Mouse (Mus musculus): ENCODE results near the gene Fmo4.
"Not testable (repeated sequence)": the region's sequence is repeated elsewhere in the genome, so short reads cannot be mapped to it uniquely, and the experiment has no call there.

Gene Fmo4

DNA sequence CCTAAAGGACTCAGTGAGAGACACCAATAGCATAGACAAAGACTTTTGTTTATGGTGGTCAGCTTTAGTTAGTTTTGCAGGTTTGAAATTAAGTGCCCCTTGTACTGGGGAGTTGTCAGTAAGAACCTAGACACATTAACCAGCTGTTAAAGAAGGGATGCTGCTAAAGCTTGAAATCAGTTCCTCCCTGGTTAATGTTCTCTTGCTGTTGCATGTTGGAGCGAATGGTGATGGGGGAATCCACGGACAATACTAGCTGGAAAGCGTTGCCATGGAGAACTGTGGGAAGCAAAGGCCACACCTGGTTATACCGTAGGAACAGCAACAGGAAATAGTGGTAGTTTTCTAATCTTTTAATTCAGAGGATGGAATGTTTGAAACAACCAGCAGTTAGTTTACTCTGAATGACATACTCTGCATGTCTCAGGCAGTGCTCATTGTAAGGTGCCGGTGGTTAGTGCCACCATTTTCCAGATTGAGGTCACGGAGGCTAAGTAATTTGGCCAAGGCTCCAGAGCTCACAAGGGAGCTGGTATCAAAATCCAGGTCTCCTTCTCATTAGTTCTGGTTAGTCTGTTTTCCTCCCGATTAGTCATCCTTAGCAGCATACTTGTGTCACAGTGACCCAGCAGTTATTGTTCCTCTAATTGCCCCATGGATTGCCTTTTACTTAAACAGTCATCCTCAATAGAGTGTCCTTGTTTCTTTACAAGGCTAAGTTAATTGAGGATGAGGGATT lies 21.3 kb downstream of the Fmo4 start:
- DNase-seq = no peak

DNA sequence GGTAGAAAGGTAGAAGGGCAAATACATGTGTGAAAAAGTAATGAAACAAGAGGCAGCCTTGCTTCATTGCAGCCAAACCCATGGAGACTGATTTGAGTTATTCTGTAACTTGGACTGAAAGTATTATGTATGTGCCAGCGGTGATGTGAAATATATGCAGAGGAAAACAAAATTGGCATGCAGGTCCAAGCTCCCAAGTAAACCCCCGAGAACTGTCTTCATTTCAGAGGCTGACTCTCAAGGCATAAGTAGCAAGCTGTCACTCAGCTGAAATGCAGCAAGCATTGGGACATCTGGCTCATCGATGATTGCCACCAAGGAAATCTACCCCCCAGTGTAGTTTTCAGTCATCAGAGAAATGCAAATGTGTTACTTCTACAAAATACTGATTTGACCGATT lies 28.6 kb downstream of the Fmo4 start:
- no peak for DNase-seq

- no peak for DNase-seq
Observed at GRCm38 (mm10) chr1:162783669-162784248, 30.0 kb downstream of the Fmo4 start.

DNA sequence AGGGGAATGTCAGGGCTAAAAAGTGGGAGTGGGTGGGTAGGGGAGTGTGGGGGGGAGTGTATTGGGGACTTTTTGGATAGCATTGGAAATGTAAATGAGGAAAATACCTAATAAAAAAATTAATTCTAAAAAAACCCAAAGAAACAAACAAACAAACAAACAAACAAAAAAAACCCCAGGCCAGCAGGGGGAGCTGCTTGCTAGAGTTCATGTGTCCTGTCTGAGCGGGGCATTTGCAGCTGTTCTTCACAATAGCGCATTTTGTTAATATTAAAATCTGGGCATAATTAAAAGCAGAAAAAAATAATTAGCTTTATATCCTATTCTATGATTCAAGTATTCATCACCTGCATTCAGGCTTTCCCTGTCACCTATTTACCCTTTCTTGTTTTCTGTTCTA lies 32.7 kb downstream of the Fmo4 start:
- DNase-seq = not testable (repeated sequence)

DNA sequence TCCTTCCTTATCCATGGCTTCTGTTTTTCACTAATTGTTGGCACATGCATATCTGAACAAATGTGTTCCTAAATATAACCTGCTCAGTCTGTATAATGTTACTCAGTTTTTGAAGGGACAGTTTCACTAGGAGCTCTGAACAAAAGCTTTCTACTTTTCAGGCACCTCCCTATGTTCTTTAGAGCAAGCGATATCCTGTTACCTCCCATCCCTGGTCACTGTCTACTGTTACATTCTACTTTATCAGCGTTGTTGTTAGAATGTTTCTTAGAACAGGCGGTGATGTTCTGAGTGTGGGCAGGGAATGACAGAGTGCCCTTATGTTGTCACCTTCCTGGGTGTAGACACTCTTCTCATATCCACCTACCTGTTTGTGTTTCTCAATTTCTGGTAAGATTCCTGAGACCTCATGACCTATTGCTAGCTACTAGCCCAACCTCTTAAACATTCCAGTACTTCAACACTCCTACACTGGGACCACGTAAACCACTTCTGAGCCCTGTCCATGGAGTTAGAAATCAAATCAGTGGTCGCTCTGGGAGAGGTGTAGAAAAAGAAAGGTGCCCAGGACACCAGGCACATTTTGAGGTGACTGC lies 35.7 kb downstream of the Fmo4 start:
- no peak for DNase-seq

DNA sequence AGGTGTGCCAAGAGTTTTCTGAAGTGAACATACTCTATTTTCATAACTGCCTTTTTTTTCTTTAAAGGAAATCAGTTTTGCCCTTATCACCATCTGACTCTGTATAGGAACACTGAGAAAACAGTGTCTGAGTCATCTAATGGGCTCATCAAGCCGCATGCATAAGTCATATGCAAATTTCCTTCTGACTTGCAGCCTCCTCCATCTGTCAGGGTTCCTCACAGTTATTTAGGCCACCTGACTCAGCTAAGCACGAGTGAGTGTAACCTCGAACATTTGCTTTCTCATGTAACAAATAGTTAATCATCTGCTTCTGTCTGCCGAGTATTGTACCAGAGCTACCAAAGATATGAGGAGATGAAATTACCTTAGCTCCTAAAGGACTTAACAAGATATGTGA lies 40.1 kb downstream of the Fmo4 start:
- DNase-seq = no peak

- no peak for DNase-seq
Observed at GRCm38 (mm10) chr1:162771617-162772360, 42.0 kb downstream of the Fmo4 start.

GRCm38 (mm10) chr1:162752009-162752408 lies 61.8 kb downstream of the Fmo4 start:
- DNase-seq = no peak

- no peak for DNase-seq
Observed at GRCm38 (mm10) chr1:162749607-162750006, 64.2 kb downstream of the Fmo4 start.

GRCm38 (mm10) chr1:162748761-162749160 lies 65.0 kb downstream of the Fmo4 start:
- no peak for DNase-seq
